Mouse (Mus musculus) CD4-positive, CD25-positive, alpha-beta regulatory T cell, adult 4 months (primary cell): ENCODE data around the gene Fam171a1. TPM values are rescaled to one million over a fixed set of nuclear protein-coding genes. Genes with fewer than 3 reads are reported as not detected.

Experiments used
- ATAC-seq: one replicate; pipeline ENCODE4 v1.8.0; 2017
- polyA plus RNA-seq, 2 experiments: library from polyadenylated mRNA; unstranded; fragments of 100-300 nt; shearing (Covaris generic); gene quantifications; one replicate each; pipeline ENCODE4 v1.2.1; 2017

Gene Fam171a1
- polyA plus RNA-seq, 2 experiments from 2014 or later = not detected

DNA sequence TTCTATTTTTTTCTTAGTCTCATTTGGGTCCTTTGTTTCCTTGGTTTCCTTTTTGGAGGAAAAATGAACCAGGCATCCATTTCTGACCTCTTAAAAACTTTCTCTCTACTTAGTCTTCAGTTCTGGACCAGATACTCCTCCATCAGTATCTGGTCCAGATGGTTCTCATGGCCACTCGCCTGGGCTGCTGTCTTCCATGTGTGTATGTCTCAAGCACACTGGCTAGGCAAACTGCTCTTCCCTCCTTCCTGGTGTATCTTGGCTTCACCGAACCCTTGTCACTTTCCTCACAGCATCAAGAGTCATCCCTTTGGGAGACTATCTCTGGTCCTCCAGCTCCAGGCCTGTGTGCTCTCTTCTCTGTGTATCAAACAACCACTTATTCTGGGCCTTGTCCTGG lies 25.0 kb downstream of the Fam171a1 start:
- no peak for ATAC-seq

DNA sequence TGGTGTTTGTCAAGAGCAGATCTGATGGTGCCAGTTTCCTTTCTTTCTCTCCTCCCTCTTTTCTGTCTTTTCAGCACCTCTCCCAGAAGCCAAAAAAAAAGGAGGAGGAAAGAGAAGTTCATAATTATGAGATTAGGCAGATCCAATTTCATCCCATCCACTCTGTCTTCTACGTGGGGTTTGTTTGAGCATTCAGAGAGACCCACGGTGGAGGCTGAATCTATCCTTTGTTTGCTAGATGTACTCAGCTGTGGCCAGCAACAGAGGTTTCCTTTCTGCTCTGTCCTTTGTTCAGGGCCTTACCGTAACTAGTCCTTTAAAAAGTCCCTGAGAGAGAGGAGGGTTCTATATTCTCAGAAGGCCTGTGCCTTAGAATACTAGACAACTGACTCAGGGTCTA lies 25.6 kb downstream of the Fam171a1 start:
- ATAC-seq = no peak

DNA sequence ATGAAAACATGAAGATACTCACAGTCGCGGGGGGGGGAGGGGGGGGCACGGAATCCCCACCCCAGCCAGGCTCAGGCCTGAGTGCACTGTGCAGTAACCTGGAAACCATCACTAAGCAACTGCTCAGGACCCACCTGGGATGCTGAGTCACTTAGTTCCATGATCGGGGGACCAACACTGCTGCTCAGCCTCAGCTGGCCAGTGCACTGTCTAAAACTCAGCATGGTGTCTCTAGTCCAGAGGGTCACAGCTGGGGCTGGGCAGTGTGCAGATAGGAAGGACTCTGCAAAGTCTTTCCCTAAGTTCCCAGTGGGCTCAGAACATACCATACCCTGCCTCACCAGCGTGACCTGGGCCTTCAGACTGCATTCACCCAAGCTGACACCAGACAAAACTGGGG lies 26.6 kb downstream of the Fam171a1 start:
- no peak for ATAC-seq

DNA sequence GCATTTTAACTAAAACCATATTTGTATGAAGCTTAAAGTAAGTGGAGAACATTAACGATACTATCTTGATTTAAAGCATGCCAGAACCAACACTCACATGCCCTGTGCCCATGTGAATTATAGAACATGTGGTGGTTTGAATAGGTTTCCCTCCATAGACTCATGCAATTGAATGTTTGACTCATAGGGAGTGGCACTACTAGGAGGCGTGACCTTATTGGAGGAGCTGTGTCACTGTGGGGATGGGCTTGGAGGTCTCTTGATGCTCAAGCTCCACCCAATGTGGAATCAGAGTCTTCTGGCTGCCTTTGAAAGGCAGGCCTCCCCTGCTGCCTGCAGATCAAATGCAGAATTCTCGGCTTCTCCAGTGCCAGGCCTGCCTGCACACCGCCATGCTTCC lies 27.8 kb downstream of the Fam171a1 start:
- no peak for ATAC-seq

DNA sequence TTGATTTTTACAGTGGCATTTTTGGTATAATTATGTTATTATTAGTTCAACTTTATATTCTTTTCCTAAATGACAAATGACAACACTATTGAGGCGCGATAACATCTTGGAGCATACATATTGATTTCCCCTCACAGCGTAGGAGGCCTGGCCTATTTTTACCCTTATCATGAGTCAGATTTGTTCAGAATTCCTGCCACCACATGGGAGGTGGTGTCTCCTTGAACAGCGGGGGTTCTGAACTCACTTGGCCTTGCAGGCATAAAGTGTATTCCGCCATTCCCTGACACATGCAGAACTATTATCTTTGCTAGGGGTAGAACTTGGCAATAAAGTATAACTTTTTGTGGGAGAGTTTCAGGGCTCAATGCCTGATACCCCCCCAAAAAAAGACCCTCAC lies 30.3 kb downstream of the Fam171a1 start:
- no peak for ATAC-seq

DNA sequence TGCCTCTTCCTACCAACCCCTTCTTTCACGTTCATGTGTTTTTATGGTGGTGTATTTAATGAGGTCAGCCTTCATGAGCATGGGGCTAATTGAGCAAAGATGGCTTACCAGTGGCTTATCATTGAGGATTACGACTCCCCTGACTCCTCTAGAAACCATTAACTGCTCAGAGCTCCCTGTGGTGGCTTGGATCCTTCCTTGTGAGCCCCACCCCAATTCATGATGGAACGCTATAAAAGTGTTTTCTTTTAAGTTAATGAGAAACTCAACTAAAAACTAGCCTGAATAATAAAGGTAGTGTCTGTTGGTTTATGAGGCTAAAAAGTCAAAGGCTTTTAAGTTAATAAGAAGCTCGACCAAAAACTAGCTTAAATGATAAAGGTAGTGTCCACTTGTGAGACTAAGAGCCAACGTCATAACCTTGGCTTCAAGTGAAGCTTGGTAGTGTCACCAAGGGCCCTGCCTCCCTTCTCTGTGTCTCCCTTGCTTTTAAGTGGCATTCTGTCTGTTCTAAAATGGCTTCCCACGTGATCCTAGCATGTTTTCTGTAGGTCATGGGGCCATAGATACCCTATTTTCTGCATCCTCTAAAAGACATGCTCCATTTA lies 33.6 kb downstream of the Fam171a1 start:
- no peak for ATAC-seq

DNA sequence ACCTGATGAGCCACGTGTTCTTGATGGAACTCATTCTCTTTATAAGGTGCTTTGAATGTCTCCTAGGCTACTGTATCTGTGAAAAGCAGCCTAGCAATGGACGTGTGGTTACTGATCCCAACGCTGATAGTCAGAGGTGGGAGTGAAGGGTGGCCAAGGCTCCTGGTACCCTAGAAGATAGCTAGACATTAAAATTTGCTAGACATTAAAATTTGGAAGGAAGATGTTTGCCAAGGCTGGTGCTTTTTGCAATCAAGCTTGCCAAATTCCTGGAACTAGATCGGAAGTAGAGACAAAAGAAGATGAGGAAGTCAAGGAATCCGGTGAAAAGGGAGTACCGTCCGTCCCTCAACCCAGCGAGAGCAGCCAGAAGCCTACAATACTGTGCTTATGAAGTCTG lies 34.7 kb downstream of the Fam171a1 start:
- ATAC-seq = no peak

DNA sequence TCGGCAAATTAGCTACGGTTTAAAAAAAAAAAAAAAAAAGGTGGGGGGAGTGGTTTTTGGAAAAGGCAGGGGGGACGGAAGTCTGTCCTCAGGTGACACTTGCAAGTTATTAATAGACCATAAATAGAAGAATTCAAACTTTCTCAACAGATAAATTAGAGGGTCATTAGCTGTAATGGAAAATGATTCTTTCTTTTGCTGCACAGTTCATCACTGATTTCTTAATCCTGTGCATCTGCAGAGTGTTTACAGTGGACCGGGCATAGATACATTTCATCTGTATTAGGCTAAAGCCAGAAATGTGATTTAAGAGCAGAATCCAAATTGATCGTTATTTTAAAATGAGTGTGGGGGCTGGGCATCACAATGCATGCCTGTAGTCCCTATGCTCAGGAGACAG lies 36.3 kb downstream of the Fam171a1 start:
- ATAC-seq = no peak

DNA sequence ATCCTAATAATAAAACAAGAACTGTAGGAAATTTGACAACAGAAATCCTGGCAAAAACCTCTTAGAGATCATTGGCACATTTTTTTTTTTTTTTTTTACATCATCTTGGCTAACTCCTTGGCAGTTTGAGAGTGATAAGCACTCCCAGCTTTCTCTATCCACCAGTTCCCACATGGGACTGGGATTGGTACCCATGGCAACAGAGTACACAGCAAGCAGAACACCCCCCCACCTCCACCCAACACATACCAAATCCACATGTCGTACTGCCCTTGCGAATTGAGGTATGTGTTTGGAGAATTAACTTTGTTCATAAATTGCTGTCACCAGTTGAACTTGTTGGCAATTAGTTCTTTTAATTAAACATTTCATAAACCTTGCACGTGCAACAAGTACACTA lies 37.3 kb downstream of the Fam171a1 start:
- no peak for ATAC-seq

DNA sequence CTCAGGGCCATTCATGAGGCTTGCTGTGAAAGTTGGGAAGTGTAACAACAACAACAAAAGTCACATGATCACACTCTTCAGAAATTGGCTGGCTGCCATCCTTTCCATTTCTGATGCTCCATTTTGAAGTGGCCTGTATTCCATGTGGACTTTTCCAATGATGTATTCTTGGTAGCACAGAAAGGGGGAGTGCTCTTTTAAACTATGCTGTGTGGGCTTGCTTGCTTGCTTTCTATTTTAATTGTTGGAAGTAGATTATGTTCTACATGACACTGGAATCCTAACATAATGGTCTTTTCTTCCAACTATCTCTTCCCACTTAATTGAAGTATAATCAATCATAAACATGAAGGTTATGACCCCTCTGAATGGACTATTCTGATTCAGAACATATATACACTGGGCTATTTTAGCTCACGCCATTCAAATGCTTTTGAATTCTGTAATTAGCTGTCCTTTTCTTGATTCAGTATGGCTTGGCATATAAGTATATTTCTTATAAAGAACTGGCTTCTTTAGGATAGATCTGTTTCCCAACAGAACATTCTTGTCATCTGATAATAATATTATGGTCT lies 40.2 kb downstream of the Fam171a1 start:
- ATAC-seq = no peak

DNA sequence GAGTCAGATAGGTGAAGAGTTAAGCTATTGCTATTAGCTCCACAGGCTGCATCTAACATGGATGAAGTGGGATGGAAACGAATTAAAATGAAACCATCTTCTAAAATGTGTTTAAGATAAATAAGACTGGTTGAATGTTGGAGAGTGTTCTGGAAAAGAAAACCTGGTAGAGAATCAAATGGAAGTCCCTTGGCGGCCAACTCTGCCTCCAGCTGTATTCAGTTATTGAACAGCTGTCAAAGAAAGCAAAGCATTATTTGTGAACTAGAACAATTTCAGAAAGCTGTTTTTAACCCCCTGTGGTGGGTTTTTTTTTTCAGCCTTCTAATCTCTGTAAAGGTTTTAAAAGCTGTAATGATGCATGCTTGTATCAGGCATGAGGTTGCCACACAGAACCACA lies 41.0 kb downstream of the Fam171a1 start:
- no peak for ATAC-seq

DNA sequence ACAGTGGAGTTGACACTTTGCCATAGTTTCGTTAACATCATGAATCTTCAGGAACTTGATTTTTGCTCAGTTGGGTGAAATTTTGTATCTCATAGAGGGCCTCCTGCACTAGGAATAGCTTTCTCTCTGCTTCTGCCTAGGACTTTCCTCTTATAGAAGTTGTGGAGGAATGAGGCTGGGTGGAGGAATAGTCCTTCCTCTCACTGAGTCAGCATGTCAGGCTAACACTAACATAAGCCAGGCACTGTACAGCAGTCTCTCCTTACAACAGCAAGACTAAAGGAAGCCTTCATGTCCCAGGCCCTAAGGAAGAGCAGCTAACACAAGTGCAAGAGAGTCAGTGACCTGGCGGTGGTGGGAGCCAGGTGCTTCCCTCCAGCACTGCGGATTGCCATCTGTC lies 43.0 kb downstream of the Fam171a1 start:
- ATAC-seq = no peak

DNA sequence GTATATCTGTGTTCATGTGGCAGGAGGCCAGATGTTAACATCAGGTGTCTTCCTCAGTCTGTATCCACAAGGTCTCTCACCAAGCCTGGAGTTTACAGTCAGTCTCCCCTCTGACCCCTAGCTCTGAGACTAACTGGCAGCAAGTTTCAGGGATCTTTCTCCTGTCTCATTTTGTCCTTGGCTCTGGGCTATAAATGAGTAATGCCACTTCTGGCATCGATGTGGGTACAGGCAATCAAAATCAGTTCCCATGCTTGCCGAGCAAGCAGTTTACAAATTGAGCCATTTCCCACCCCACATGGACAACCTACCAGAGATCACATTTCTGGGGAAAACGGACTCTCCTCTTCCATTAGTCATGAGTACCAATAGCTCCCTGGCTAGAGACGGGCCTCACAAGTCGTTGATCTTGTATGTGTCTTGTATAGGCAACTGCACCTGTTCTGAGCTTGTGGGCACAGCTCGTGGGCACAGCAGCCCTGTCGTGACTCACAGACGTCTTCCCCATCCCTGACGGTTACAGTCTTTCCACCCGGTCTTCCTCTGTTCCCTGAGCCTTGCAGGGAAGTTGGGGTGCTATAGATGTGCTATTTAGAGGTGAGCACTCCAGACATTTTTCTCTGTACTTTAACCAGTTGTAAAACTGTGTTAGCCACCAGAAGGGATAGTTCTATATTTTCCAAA lies 43.8 kb downstream of the Fam171a1 start:
- no peak for ATAC-seq

DNA sequence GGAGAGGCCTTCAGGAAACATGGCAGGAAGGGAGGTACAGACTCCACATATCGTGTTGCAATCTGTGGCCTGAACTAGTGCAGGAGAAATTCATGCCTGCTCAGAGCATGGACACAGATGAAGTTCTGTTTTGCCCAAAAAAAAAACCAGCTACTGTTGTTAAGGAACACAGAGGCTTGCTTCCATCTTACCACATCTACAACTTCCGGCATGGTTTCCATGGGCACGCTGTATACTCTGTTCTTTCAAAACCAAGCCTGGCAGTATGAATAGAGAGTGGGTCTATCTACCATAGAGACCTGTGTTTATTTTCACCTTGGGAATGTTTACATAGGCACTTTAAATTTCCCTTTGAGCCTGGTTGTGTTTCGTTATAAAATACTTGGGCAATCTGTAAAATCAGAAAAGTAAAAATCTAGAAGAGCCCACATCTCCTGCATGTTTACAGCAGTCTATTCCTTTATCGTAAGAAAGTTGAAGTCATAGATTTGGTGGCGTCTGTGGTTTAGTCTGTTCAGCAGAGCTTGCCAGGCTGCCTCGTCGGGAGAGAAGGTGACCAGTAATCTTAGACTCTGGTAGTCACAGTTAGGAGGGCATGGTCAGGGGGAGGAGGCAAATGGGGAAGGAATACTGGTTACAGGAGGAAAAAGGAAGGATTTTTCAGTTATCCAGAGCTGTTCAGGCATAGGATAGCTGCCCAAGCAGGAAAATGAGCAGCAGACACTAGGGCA lies 44.8 kb downstream of the Fam171a1 start:
- ATAC-seq = no peak

DNA sequence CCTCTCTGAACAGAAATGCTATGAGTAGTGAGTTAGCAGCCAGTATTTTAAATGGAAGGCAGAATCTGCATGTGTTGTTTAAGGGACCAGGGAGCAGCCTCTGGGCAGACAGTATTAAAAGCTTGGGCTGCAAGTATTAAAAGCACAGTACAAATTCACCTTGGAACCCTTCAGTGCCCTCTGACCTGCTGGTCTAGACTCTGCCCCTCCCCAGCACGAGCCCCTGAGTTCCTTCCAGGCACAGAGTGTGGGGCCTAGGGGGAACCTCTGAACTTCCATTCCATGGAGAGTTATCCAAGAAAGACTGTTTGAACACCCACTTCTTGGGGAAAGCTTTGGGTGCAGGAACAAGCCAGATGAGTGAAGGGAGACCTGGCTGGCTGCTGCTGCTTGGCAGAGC lies 47.6 kb downstream of the Fam171a1 start:
- no peak for ATAC-seq

DNA sequence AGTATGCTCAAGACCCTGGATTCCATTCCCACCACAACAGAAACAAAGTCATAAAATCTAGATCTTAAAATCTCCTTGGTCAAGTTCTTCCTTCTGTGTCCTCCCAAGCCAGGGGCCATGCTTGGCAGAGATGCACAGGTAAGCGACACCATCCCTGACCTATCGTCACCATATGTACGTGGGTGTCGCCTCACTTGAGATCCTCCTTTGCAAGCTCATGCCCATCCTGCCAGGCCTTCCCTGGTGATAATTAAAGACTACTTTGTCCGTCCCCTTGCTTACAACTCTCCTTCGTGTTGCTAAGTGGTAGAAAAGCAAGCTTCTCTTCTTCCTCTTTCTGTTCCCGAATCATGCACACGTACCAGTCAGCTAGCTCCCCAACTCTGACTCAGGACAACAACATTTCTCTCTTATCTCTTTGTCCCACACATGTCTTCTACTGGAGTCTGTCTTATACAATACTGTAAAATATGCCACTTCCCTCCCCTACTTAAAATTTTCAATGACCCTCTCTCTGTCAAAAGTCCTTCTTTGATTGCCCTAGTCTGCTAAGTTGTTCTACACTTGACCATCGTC lies 49.6 kb downstream of the Fam171a1 start:
- ATAC-seq = no peak

DNA sequence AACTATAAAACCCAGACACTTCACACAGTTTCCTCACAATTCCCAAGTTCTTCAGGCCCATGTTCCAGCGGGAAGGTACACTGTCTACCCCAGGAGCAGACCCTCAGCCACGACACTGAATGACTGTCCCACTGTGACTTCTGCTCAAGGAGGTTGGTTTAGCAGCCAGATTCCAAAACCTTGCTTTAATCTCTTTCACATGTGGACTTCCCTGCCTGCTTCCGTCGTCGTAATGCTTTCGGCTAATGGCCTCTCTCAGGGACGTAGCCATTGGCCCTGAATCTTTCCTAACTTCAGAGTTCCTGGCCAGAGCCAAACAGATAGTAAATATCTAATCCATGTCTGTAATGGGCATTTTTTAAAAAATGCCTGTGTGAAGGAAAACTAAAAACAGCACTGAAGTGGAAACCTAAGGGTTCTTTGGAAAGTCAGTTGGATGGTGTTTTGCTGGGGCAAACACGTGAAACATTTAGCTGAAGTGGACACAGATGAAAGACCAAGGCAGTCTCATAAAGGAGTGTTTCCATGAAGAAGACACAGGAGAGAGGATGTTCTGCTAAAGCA lies 51.1 kb downstream of the Fam171a1 start:
- no peak for ATAC-seq

DNA sequence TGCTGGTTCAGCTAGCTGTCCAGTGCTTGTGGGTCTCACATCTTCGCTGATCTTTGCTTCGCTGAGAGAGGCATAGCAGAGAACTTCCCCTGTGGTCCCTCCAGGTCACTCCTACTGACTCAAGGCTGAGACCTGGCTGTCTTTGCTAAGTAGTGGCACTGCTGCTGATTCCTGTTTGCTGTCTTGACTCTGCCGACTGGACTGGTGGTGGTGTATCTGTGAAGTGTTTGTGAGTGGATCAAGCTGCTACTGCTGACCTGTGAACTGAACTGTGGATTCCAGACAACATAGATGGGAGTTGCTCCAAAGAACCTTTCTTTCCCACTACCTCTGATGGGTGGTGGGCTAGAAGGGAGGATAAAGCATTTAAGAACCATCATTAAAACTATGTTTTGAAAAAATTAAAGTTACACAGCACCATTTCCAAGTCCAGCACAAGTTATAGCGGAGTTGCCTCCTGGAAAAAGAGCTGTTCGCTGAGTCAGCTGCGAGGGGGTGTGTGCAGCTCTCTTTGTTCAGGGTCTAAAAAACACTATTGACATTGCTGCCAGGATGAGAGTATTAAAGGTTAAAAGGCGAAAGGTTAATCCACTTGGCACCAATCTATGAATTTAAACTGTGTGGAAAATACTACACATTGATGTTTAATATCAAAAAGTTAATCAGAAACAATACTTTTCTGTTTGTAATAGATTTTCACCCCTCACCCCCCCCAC lies 52.0 kb downstream of the Fam171a1 start:
- ATAC-seq = no peak

DNA sequence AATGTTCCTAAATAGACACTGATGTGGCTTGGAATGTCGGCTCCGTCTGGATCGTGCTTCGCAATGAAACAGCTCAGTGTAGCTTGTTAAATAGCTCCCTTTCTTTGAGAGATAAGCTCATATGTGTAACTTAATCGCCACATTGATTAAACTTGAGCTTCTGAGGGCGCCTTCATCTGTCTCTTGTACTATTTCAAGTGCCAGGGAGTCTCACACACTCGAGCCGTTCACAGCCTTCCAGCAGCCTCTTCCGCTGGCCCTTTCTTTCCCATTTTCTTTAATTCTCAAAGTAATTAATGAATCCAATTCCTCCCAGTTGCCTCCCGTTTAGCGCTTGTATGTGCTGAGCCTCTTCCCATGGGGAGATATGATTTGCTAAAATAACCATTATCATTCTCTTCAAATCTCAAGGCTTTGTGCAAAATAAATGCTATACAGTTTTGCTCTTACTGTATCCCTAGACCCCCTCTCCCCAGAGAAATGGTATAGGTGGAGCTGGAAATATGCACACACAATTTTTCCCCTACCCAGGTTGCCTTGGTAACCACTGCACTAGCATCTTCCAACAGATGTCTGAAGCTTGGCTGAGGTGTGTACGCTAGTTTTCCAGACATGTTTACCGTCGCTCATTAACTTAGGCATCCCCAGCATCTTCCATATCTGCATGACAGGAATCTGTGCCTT lies 54.8 kb downstream of the Fam171a1 start:
- no peak for ATAC-seq

DNA sequence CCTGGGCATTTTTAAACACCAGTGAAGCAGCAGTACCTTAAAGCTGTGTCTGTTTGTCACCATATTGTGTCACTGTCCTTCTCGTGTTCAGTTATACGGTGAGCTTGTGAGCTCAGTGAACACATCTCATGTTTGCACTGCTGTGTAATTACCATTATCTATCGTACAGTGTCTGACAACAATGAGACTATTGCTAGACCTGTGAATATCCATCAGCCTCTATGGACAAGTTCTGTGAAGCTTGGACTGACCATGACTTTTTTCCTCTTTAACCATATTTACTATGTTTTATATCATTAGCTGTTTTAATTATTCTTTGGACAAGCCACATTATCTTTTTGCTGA lies 55.4 kb downstream of the Fam171a1 start:
- ATAC-seq = no peak

DNA sequence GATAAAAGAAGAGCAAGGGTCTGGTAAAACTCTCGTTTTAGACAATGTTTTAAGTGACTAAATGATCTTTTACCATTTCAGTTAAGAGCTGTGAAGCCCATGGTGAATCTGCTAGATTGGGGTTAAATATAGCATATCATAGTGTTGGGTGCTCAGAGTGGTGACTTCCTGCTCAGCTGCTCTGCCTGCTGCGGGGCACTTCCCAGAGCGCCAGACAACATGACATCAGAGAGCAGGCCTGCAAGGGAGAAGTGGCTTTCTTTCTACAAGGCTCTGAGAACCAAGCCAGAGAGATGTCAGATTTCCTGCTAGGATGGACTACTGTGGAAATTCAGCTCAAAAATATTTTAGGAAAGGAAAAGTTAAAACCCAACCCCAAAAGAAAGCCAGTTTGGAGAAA lies 57.8 kb downstream of the Fam171a1 start:
- no peak for ATAC-seq

DNA sequence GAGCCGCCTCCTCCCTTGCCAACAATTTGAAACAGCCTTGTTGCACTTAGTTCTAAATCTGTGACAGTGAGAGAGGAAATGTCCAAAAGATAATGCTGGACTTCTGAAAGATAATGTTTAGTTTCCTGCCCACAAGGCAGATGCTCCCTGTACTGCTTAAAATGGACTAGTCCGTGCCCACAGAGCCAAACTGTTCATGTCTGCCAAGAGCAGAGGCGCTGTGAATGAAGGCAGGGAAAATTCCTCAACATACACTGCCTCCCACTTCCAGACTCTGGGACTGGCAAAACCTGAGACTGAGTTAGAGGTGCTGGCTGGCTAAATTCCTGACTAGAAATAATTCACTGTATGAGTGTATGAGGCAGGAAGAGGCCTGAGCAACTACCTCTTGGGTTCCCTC lies 58.6 kb downstream of the Fam171a1 start:
- ATAC-seq = no peak
